Mouse (Mus musculus) kidney, postnatal 0 days (tissue): Measurements from ENCODE around the gene Slc5a4b. TPM values are rescaled to one million over a fixed set of nuclear protein-coding genes. Genes with fewer than 3 reads are reported as not detected.

ENCODE experiments used
- ATAC-seq: fragments of 200-750 bp; cut with Nextera tagmentation; replicated peaks from 2 replicates; pipeline ENCODE4 v1.8.0; 2017; ENCODE audit warnings: low read depth, moderate number of reproducible peaks, moderate TSS enrichment, moderate library complexity; ENCODE audit not compliant: low FRiP score
- DNase-seq: peaks from one replicate; pipeline ENCODE4 v3.0.0-alpha.2; 2016; ENCODE audit warnings: low spot score
- H3K27ac ChIP-seq: fragments of 300-500 bp; sonication (generic); 2 replicates; pipeline ENCODE4 v1.5.1; 2014; ENCODE audit warnings: mild to moderate bottlenecking
- H3K27me3 ChIP-seq: fragments of 300-500 bp; sonication (generic); 2 replicates; pipeline ENCODE4 v1.6.1; 2014; ENCODE audit warnings: low read length, mixed read lengths; ENCODE audit not compliant: insufficient read depth
- H3K36me3 ChIP-seq: fragments of 300-500 bp; sonication (generic); 2 replicates; pipeline ENCODE4 v1.6.1; 2014; ENCODE audit warnings: low read length, mixed read lengths; ENCODE audit not compliant: insufficient read depth
- H3K4me1 ChIP-seq: fragments of 300-500 bp; sonication (generic); replicated peaks from 2 replicates; pipeline ENCODE4 v1.6.1; 2014; ENCODE audit warnings: antibody characterized with exemption, low read length, mixed read lengths; ENCODE audit not compliant: insufficient read depth
- H3K4me2 ChIP-seq: fragments of 300-500 bp; sonication (generic); 2 replicates; pipeline ENCODE4 v1.6.1; 2014; ENCODE audit warnings: mild to moderate bottlenecking, low read length, moderate library complexity, mixed read lengths
- H3K4me3 ChIP-seq: fragments of 300-500 bp; sonication (generic); replicated peaks from 2 replicates; pipeline ENCODE4 v1.5.1; 2014; ENCODE audit warnings: low read depth, low read length
- H3K9ac ChIP-seq: fragments of 300-500 bp; sonication (generic); 2 replicates; pipeline ENCODE4 v1.6.1; 2014; ENCODE audit warnings: low read depth, low read length
- H3K9me3 ChIP-seq: fragments of 300-500 bp; sonication (generic); replicated peaks from 2 replicates; pipeline ENCODE4 v1.6.1; 2016; ENCODE audit warnings: low read length, inconsistent platforms, mixed read lengths
- CTCF ChIP-seq: IDR thresholded peaks from 2 replicates; pipeline ENCODE4 v1.5.1; 2016; ENCODE audit warnings: antibody characterized with exemption, low read depth, mild to moderate bottlenecking, moderate library complexity
- WGBS: fragments of 180-500 bp; shearing (Covaris S2); extraction: QIAGEN DNeasy Blood & Tissue Kit; methylation state at CpG from one replicate; pipeline ENCODE4 v1.1.7; 2014; 5-methylcytosine and 5-hydroxymethylcytosine counted together
- polyA plus RNA-seq: library from polyadenylated mRNA; unstranded; fragments of >200 nt; fragmentation: Nextera tagmentation; extraction: Ambion mirVana; gene quantifications from 2 replicates; pipeline ENCODE4 v1.2.1, GENCODE M21; 2015

The Slc5a4b gene
- polyA plus RNA-seq, 1 experiment from 2014 or later, result 0.14 TPM

DNA sequence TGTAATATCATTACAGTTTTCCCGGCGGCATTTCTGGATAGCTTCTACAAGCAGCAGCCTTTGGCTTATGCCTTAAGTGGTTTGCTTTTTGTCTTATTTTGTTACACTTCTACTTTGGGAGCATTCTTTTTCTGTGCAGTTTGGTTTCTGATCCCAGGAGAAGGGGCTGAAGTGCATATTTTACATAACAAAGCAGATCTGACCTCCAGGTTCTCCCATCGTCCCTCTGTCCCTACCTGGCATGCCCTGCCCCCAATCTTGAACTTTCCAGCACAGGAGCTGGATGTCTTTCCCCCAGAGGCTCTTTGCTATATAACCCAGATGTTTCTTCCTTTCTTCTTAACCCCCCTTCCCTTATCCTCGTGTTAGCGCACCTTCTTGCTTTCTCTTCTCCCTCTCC is 65.4 kb downstream of the Slc5a4b start:
- ATAC-seq, result no peak

DNA sequence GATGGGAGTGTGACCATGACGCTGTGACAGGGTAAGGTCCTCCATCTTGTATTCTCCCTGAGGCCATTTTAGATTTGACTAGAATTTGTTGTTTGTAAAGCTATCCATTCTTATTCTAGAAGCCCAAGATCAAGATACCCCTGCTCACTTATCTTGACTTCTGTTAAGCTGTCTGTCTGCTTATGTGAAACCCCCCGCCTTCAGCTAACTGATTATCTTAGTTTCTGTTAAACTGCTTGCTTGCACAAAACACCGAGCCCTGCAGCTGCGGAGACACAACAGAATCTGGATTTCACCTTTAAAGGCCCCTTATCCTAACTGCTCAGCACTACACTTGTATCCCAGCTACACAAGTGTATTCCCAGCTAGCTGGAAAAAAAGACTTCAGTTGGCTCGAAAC is 73.8 kb downstream of the Slc5a4b start:
- no peak for TF ChIP-seq CTCF
- no peaks in the 10 kb centered on the region for H3K27me3 ChIP-seq
- DNase-seq, result no peak
- H3K4me1 ChIP-seq, result no peaks in the 10 kb centered on the region
- H3K27ac ChIP-seq, result no peak overlapping the region
- ATAC-seq, result no peak
- no peak overlapping the region for H3K4me2 ChIP-seq
- no peaks in the 10 kb centered on the region for H3K9me3 ChIP-seq
- H3K4me3 ChIP-seq, result no peak overlapping the region
- peaks cover 28% of the 10 kb centered on the region for H3K36me3 ChIP-seq
- no peak overlapping the region for H3K9ac ChIP-seq
- WGBS, result 98% methylated on average over 5 of the region's 5 CpGs

More for the DNA sequence above, 65.4 kb downstream of the Slc5a4b start:
- no peaks in the 10 kb centered on the region for H3K9me3 ChIP-seq
- H3K4me3 ChIP-seq, result no peak overlapping the region
- no peak overlapping the region for H3K4me2 ChIP-seq
- H3K27me3 ChIP-seq, result no peaks in the 10 kb centered on the region
- TF ChIP-seq CTCF, result no peak
- no peak overlapping the region for H3K27ac ChIP-seq
- H3K36me3 ChIP-seq, result peaks cover 9% of the 10 kb centered on the region
- no peak for DNase-seq
- no peaks in the 10 kb centered on the region for H3K4me1 ChIP-seq
- H3K9ac ChIP-seq, result no peak overlapping the region
- 41% methylated on average over 5 of the region's 5 CpGs for WGBS

GRCm38 (mm10) chr10:76035277-76035676 is 75.5 kb downstream of the Slc5a4b start:
- H3K4me3 ChIP-seq, result no peak overlapping the region

DNA sequence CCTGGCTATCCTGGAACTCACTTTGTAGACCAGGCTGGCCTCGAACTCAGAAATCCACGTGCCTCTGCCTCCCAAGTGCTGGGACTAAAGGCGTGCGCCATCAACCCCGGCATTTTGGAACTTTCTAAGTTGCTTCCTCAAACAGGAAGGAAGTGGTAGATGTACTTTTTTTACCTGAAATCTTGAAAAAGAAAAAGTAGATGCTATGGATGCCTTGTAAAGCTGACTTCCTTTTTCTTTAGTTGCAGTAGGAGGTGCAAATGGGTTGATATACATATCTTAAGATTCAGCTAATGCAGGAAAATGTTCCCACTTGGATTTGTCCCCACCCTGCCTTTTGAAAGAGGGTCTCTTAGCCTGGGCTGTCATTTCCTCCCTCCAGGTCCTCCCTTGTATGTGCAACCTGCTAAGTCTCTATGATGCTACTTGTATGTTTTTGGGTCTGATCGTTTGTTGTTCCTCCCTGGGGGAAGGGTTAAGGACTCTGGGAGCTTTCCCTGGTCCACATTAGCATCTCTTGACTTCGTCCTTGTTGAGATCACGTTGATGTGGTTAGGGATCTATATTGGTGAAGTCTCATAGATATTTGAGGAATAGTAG is 76.7 kb downstream of the Slc5a4b start:
- H3K27me3 ChIP-seq, result no peaks in the 10 kb centered on the region
- H3K27ac ChIP-seq, result no peak overlapping the region
- no peaks in the 10 kb centered on the region for H3K4me1 ChIP-seq
- no peak for DNase-seq
- H3K4me3 ChIP-seq, result no peak overlapping the region
- TF ChIP-seq CTCF, result no peak
- no peak overlapping the region for H3K4me2 ChIP-seq
- peaks cover 13% of the 10 kb centered on the region for H3K36me3 ChIP-seq
- 95% methylated on average over 8 of the region's 8 CpGs for WGBS
- H3K9ac ChIP-seq, result no peak overlapping the region
- no peaks in the 10 kb centered on the region for H3K9me3 ChIP-seq
- no peak for ATAC-seq

More at GRCm38 (mm10) chr10:76035277-76035676, 75.5 kb downstream of the Slc5a4b start:
- no peak for TF ChIP-seq CTCF
- no peak overlapping the region for H3K9ac ChIP-seq
- no peak overlapping the region for H3K4me2 ChIP-seq
- H3K27me3 ChIP-seq, result no peaks in the 10 kb centered on the region
- peaks cover 24% of the 10 kb centered on the region for H3K36me3 ChIP-seq
- no peaks in the 10 kb centered on the region for H3K9me3 ChIP-seq
- DNase-seq (no peak), ATAC-seq (no peak)
- no peaks in the 10 kb centered on the region for H3K4me1 ChIP-seq
- H3K27ac ChIP-seq, result no peak overlapping the region

- no peaks in the 10 kb centered on the region for H3K27me3 ChIP-seq
These were observed 77.7 kb downstream of the Slc5a4b start for GRCm38 (mm10) chr10:76033119-76033455.

GRCm38 (mm10) chr10:76032402-76033118 is 78.2 kb downstream of the Slc5a4b start, which contains the start of gene Zfp280b:
Gene Zfp280b, plus strand, starts transcription at chr10:76032650.
- Histone ChIP-seq H3K4me1 (no peaks in the 10 kb centered on the region), H3K27me3 (no peaks in the 10 kb centered on the region), H3K4me3 (peak within 1 kb of the TSS; percentile 84), H3K4me2 (peak within 1 kb of the TSS; percentile 91), H3K36me3 (no peaks in the 10 kb centered on the region; the same call in 1 of the 2 replicates), H3K9me3 (no peaks in the 10 kb centered on the region), H3K9ac (peak within 1 kb of the TSS; percentile 93), H3K27ac (peak within 1 kb of the TSS; percentile 82)
- TF ChIP-seq CTCF, result peak; percentile 79
- WGBS, result under 1% methylated on average over 54 of the region's 58 CpGs
- ATAC-seq (peak; percentile 98), DNase-seq (peak; percentile 97)

More at GRCm38 (mm10) chr10:76033119-76033455, 77.7 kb downstream of the Slc5a4b start:
- peak overlapping the region; percentile 82 for H3K27ac ChIP-seq
- no peak for DNase-seq
- H3K9ac ChIP-seq, result peak overlapping the region; percentile 93
- TF ChIP-seq CTCF, result no peak
- H3K4me2 ChIP-seq, result peak overlapping the region; percentile 91
- H3K36me3 ChIP-seq, result peaks cover 2% of the 10 kb centered on the region; the same call in 1 of the 2 replicates
- H3K4me3 ChIP-seq, result peak overlapping the region; percentile 84
- no peaks in the 10 kb centered on the region for H3K4me1 ChIP-seq
- H3K9me3 ChIP-seq, result no peaks in the 10 kb centered on the region
- no peak for ATAC-seq
- WGBS, result 17% methylated on average over 7 of the region's 7 CpGs
